Comparison of ENCODE assay signal across 24 mouse cellular contexts in genomic region chr4:55101601-55102000, GRCm38 (mm10).
"Had no signal": no experiment of that assay in that cellular context is flagged by ENCODE, and none has a peak within 500 bp of the region (broad histone marks: within the 10 kb centered on the region; RNA-seq: fewer than 3 reads in every experiment).

No protein-coding gene starts in this region.

- ATAC-seq: forebrain, postnatal 0 days; hindbrain, postnatal 0 days; intestine, embryonic 16.5 days had no signal

- H3K27ac ChIP-seq: gastrocnemius, adult 2 months; heart, embryonic 10.5 days; hindbrain, embryonic 10.5 days; hindbrain, embryonic 12.5 days; hindbrain, embryonic 15.5 days; hindbrain, postnatal 0 days; kidney, embryonic 15.5 days; kidney, postnatal 0 days; limb, embryonic 13.5 days; limb, embryonic 15.5 days had no signal

- H3K36me3 ChIP-seq: heart, embryonic 10.5 days; heart, embryonic 12.5 days; hindbrain, embryonic 10.5 days; hindbrain, embryonic 12.5 days; hindbrain, embryonic 15.5 days; kidney, embryonic 15.5 days; limb, embryonic 13.5 days; limb, embryonic 15.5 days had no signal

- H3K9ac ChIP-seq: forebrain, postnatal 0 days; heart, embryonic 12.5 days; hindbrain, embryonic 12.5 days; hindbrain, embryonic 15.5 days; kidney, embryonic 15.5 days; limb, embryonic 13.5 days; limb, embryonic 15.5 days had no signal

- H3K4me1 ChIP-seq: hindbrain, embryonic 10.5 days; hindbrain, embryonic 15.5 days; kidney, embryonic 15.5 days; limb, embryonic 15.5 days had no signal

- H3K4me3 ChIP-seq: gastrocnemius, adult 2 months; heart, embryonic 10.5 days; heart, embryonic 12.5 days; hindbrain, embryonic 10.5 days; hindbrain, embryonic 12.5 days; hindbrain, embryonic 15.5 days; kidney, embryonic 15.5 days; limb, embryonic 13.5 days; limb, embryonic 15.5 days had no signal

- H3K9me3 ChIP-seq: heart, embryonic 10.5 days; heart, embryonic 12.5 days; hindbrain, embryonic 10.5 days; hindbrain, embryonic 12.5 days; hindbrain, embryonic 15.5 days; kidney, embryonic 15.5 days; limb, embryonic 13.5 days; limb, embryonic 15.5 days had no signal

- DNase-seq: forebrain, postnatal 0 days; gastrocnemius, postnatal 10 days; gastrocnemius, postnatal 25 days; heart, adult 18-20 months; heart, postnatal 10 days; kidney, adult 11 months; kidney, adult 2 months; kidney, adult 9 months; kidney, postnatal 14 days; layer of hippocampus, adult 9-11 months; layer of hippocampus, postnatal 36 days; left cerebral cortex, postnatal 4 days had no signal

- H3K27me3 ChIP-seq: heart, embryonic 12.5 days; hindbrain, embryonic 12.5 days; hindbrain, embryonic 15.5 days; kidney, embryonic 15.5 days; limb, embryonic 13.5 days; limb, embryonic 15.5 days had no signal

- H3K4me2 ChIP-seq: heart, embryonic 12.5 days; hindbrain, embryonic 12.5 days; hindbrain, embryonic 15.5 days; kidney, embryonic 15.5 days; limb, embryonic 13.5 days; limb, embryonic 15.5 days had no signal
